Mouse (Mus musculus): ENCODE data around the gene Mocs3. TPM values are rescaled to one million over a fixed set of nuclear protein-coding genes. Genes with fewer than 3 reads are reported as not detected.
A peak's percentile ranks its signal among the peaks of the same experiment; 100 is the strongest.

The Mocs3 gene
- polyA plus RNA-seq, 1 experiment from 2014 or later: 13.7 TPM

- Histone ChIP-seq H3K4me1 (no peaks in the 10 kb centered on the region), H3K9ac (no peak overlapping the region), H3K27ac (no peak overlapping the region), H3K9me3 (replicated peaks) (no peaks in the 10 kb centered on the region), H3K4me2 (replicated peaks) (no peak overlapping the region), H3K4me3 (no peak overlapping the region), H3K36me3 (no peaks in the 10 kb centered on the region), H3K27me3 (no peaks in the 10 kb centered on the region)
- 40% methylated on average over 8 of the region's 8 CpGs for WGBS
- no peak for ATAC-seq (ENCODE audit: low FRiP score)
These were observed 15.1 kb downstream of the Mocs3 start for GRCm38 (mm10) chr2:168245571-168245970.

DNA sequence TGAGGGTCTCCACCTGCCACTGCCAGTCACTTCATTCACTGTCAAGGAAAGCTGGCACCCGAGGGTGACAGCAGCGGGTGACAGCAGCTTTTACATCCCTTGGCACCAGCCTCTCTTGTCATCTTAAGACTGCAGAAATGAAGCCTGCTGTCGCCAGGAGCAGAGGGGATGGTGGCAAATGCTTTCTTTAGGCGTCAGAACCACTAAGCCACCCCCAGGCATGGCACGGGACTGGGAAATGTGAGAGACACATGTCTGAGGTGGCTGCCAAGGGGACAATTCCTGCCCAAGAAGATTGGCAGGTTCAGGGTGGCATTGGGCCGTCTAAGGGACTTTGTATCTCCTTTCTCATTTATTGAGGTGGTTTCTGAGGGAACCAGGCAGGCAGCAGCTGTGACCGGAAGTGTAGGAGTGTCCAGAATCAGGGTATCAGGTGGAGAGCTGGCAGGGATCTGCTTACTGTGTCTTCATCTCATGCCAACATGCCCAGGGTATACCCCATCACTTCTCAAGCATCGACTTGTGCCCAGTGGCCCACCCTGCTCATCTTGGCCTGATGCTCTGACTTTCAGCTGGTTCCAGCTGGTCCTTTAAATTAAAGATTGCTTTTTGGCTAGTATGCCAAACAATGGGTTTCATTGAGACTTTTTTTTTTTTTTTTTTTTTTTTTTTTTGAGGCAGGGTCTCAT, 17.9 kb downstream of the Mocs3 start:
- no peak for ATAC-seq (ENCODE audit: low FRiP score)
- H3K27me3 ChIP-seq: peaks cover 5% of the 10 kb centered on the region; the same call in 1 of the 2 replicates
- no peak overlapping the region for H3K9ac ChIP-seq
- H3K4me2 ChIP-seq (replicated peaks): no peak overlapping the region
- no peaks in the 10 kb centered on the region for H3K36me3 ChIP-seq
- H3K9me3 ChIP-seq (replicated peaks): no peaks in the 10 kb centered on the region
- WGBS: 72% methylated on average over 8 of the region's 8 CpGs
- no peak overlapping the region for H3K4me3 ChIP-seq
- peaks cover 4% of the 10 kb centered on the region; the same call in 1 of the 2 replicates for H3K4me1 ChIP-seq
- H3K27ac ChIP-seq: no peak overlapping the region

DNA sequence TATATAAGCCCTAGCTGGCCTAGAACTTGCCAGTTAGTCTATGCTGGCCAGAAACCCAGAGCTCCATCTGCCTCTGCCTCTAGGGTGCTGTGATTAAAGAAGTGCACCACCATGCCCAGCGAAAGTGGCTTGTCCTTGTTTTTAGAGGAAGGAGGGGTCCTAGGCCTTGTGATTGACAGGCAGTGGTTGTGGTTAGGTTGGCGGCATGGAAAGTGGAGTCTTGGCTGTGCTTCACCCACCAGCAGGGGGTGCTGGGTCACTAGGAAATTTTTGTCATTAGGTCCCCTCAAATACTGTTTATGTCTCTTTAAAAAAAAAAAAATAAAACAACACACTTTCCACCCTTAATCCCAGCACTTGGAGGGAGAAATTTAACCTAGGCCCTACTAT, 18.4 kb downstream of the Mocs3 start:
- Histone ChIP-seq H3K9ac (no peak overlapping the region), H3K4me3 (no peak overlapping the region), H3K27ac (no peak overlapping the region), H3K4me1 (peaks cover 4% of the 10 kb centered on the region; the same call in 1 of the 2 replicates), H3K9me3 (replicated peaks) (no peaks in the 10 kb centered on the region), H3K36me3 (no peaks in the 10 kb centered on the region), H3K27me3 (peaks cover 5% of the 10 kb centered on the region; the same call in 1 of the 2 replicates), H3K4me2 (replicated peaks) (no peak overlapping the region)
- no peak for ATAC-seq (ENCODE audit: low FRiP score)
- WGBS: 19% methylated on average over 2 of the region's 2 CpGs

DNA sequence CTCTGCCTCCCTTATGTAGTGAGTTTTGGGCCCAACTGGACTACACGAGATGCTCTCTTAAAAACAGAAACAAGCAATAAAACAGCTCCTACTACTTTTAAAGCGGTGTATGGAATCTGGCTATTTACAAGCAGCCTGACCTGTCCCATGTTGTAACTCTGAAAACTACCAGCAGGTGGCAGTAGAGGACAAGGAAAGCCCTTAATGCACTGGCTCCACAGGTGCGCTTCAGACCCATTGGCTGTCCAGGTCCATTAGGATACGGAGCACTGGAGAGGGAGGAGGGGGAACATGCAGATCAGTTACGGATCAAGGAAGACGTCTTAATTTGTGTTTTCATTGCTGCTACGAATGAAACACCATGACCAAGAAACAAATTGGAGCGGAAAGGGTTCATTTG, 19.8 kb downstream of the Mocs3 start:
- no peak overlapping the region for H3K4me3 ChIP-seq
- no peaks in the 10 kb centered on the region for H3K9me3 ChIP-seq (replicated peaks)
- H3K27me3 ChIP-seq: peaks cover 5% of the 10 kb centered on the region; the same call in 1 of the 2 replicates
- H3K27ac ChIP-seq: no peak overlapping the region
- H3K36me3 ChIP-seq: no peaks in the 10 kb centered on the region
- peak; percentile 53 for ATAC-seq (ENCODE audit: low FRiP score)
- H3K4me1 ChIP-seq: peaks cover 4% of the 10 kb centered on the region; the same call in 1 of the 2 replicates
- WGBS: 14% methylated on average over 8 of the region's 8 CpGs
- no peak overlapping the region for H3K4me2 ChIP-seq (replicated peaks)
- H3K9ac ChIP-seq: no peak overlapping the region

GRCm38 (mm10) chr2:168252639-168253292, 22.3 kb downstream of the Mocs3 start:
- no peak for ATAC-seq (ENCODE audit: low FRiP score)
- Histone ChIP-seq H3K27me3 (peaks cover 5% of the 10 kb centered on the region; the same call in 1 of the 2 replicates), H3K4me1 (peaks cover 4% of the 10 kb centered on the region; the same call in 1 of the 2 replicates), H3K4me2 (replicated peaks) (peak overlapping the region; percentile 42), H3K27ac (no peak overlapping the region), H3K9me3 (replicated peaks) (no peaks in the 10 kb centered on the region), H3K36me3 (no peaks in the 10 kb centered on the region), H3K4me3 (peak overlapping the region; percentile 11; the same call in 1 of the 2 replicates), H3K9ac (no peak overlapping the region)
- 15% methylated on average over 16 of the region's 16 CpGs for WGBS

GRCm38 (mm10) chr2:168253822-168254221, 23.4 kb downstream of the Mocs3 start:
- H3K27me3 ChIP-seq: peaks cover 5% of the 10 kb centered on the region; the same call in 1 of the 2 replicates
- no peak overlapping the region for H3K4me2 ChIP-seq (replicated peaks)
- peaks cover 4% of the 10 kb centered on the region; the same call in 1 of the 2 replicates for H3K4me1 ChIP-seq
- no peak for ATAC-seq (ENCODE audit: low FRiP score)
- 61% methylated on average over 7 of the region's 7 CpGs for WGBS
- H3K36me3 ChIP-seq: no peaks in the 10 kb centered on the region
- no peak overlapping the region for H3K27ac ChIP-seq
- H3K9ac ChIP-seq: no peak overlapping the region
- H3K4me3 ChIP-seq: no peak overlapping the region
- no peaks in the 10 kb centered on the region for H3K9me3 ChIP-seq (replicated peaks)

- Histone ChIP-seq H3K4me1 (peaks cover 4% of the 10 kb centered on the region; the same call in 1 of the 2 replicates), H3K9me3 (replicated peaks) (no peaks in the 10 kb centered on the region), H3K4me3 (no peak overlapping the region), H3K4me2 (replicated peaks) (no peak overlapping the region), H3K9ac (no peak overlapping the region), H3K27me3 (no peaks in the 10 kb centered on the region), H3K27ac (no peak overlapping the region), H3K36me3 (no peaks in the 10 kb centered on the region)
- ATAC-seq (ENCODE audit: low FRiP score): no peak
- 81% methylated on average over 3 of the region's 3 CpGs for WGBS
These were observed 26.1 kb downstream of the Mocs3 start for GRCm38 (mm10) chr2:168256506-168256905.

DNA sequence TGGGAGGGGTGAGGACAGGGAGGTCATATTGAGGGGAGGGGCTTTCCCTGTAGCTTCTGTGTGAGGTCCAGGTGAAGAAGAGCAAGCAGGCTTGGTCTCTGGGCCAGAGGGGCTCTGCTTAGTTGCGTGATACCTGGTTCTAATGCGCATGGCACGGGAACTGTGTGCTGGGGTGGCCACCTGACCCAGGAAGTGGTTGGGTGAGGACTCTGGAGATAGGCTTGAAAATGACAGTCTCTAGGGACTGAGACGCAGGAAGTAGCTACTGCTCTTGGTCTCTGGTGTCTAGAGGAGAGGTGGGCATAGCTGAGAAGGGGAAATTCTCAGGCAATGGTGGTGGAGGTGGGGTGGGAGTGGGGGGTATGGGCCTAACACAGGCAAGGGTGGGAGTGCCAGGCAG, 26.8 kb downstream of the Mocs3 start:
- no peak overlapping the region for H3K4me2 ChIP-seq (replicated peaks)
- peaks cover 4% of the 10 kb centered on the region; the same call in 1 of the 2 replicates for H3K4me1 ChIP-seq
- H3K9me3 ChIP-seq (replicated peaks): no peaks in the 10 kb centered on the region
- H3K27me3 ChIP-seq: no peaks in the 10 kb centered on the region
- no peak overlapping the region for H3K4me3 ChIP-seq
- ATAC-seq (ENCODE audit: low FRiP score): no peak
- no peak overlapping the region for H3K27ac ChIP-seq
- no peak overlapping the region for H3K9ac ChIP-seq
- WGBS: 89% methylated on average over 4 of the region's 4 CpGs
- no peaks in the 10 kb centered on the region for H3K36me3 ChIP-seq

GRCm38 (mm10) chr2:168259046-168259445, 28.6 kb downstream of the Mocs3 start:
- Histone ChIP-seq H3K9ac (no peak overlapping the region), H3K36me3 (no peaks in the 10 kb centered on the region), H3K4me1 (no peaks in the 10 kb centered on the region), H3K27ac (no peak overlapping the region), H3K4me2 (replicated peaks) (no peak overlapping the region), H3K9me3 (replicated peaks) (no peaks in the 10 kb centered on the region), H3K27me3 (no peaks in the 10 kb centered on the region), H3K4me3 (no peak overlapping the region)
- ATAC-seq (ENCODE audit: low FRiP score): no peak
- WGBS: 88% methylated on average over 8 of the region's 8 CpGs

DNA sequence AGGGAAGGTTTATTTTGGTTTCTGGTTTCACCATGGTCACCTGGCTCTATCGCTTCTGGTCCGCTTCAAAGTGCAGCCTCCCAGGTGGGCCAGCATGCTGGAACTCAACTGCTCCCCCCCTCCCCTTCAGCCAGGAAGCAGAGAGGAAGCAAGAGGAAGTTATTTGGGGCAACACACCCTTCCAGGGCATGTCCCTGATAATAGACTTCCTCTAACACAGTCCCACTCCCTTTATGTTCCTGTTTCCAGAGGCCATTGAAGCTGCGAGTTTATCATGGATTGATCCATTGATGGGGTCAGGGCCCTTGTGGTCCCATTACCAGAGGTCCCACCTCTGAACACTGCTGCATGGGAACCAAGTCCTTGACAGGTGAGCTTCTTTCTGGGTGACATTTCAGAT, 29.7 kb downstream of the Mocs3 start:
- no peaks in the 10 kb centered on the region for H3K9me3 ChIP-seq (replicated peaks)
- ATAC-seq (ENCODE audit: low FRiP score): no peak
- H3K4me2 ChIP-seq (replicated peaks): no peak overlapping the region
- no peak overlapping the region for H3K4me3 ChIP-seq
- H3K9ac ChIP-seq: no peak overlapping the region
- H3K27ac ChIP-seq: no peak overlapping the region
- H3K4me1 ChIP-seq: no peaks in the 10 kb centered on the region
- no peaks in the 10 kb centered on the region for H3K27me3 ChIP-seq
- no peaks in the 10 kb centered on the region for H3K36me3 ChIP-seq
- WGBS: 95% methylated on average over 3 of the region's 3 CpGs

GRCm38 (mm10) chr2:168260900-168261299, 30.5 kb downstream of the Mocs3 start:
- no peak for ATAC-seq (ENCODE audit: low FRiP score)
- 90% methylated on average over 10 of the region's 10 CpGs for WGBS
- H3K9ac ChIP-seq: no peak overlapping the region

DNA sequence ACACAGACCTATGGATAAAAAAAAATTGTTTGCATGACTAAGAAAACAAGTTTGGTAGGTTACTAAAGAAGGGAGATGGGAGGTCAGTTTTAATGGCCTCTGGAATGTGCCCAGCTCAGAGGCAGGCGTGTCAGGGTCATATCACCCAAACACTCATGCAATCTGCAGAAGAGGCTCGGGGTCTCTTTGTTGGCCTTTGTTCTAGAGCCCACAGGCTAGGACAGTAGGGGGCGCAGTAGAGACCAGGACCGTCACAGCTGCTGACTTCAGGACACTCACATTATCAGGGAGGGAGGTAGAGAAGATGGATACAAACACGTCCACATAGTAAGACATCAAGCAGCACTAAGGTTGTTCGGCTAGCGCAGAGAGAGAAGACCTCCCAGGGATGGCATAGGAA, 37.6 kb downstream of the Mocs3 start:
- Histone ChIP-seq H3K9ac (no peak overlapping the region), H3K9me3 (replicated peaks) (no peaks in the 10 kb centered on the region), H3K36me3 (no peaks in the 10 kb centered on the region), H3K4me1 (no peaks in the 10 kb centered on the region), H3K4me2 (replicated peaks) (peak overlapping the region; percentile 32), H3K27ac (no peak overlapping the region), H3K4me3 (0 out of 2 replicates have a peak overlapping the region, but pooled peaks have one; percentile 1), H3K27me3 (peaks cover 6% of the 10 kb centered on the region; the same call in 1 of the 2 replicates)
- ATAC-seq (ENCODE audit: low FRiP score): no peak
- WGBS: 46% methylated on average over 7 of the region's 7 CpGs

More at GRCm38 (mm10) chr2:168260900-168261299, 30.5 kb downstream of the Mocs3 start:
- Histone ChIP-seq H3K27ac (no peak overlapping the region), H3K4me2 (replicated peaks) (no peak overlapping the region), H3K4me1 (no peaks in the 10 kb centered on the region), H3K4me3 (no peak overlapping the region), H3K27me3 (no peaks in the 10 kb centered on the region), H3K9me3 (replicated peaks) (no peaks in the 10 kb centered on the region), H3K36me3 (no peaks in the 10 kb centered on the region)

Measured in hindbrain, embryonic 12.5 days (tissue).